Mouse (Mus musculus) monocyte, adult 59 days (primary cell): ENCODE measurements around the gene Gtf2b. TPM values are rescaled to one million over a fixed set of nuclear protein-coding genes. Genes with fewer than 3 reads are reported as not detected.

Source experiments
- total RNA-seq, 2 experiments: library from RNA; stranded (reverse); gene quantifications; one replicate each; pipeline ENCODE4 v1.2.4; 2023

Gene Gtf2b
- 10 to 100 TPM; 71.9 to 76.9 TPM for total RNA-seq

DNA sequence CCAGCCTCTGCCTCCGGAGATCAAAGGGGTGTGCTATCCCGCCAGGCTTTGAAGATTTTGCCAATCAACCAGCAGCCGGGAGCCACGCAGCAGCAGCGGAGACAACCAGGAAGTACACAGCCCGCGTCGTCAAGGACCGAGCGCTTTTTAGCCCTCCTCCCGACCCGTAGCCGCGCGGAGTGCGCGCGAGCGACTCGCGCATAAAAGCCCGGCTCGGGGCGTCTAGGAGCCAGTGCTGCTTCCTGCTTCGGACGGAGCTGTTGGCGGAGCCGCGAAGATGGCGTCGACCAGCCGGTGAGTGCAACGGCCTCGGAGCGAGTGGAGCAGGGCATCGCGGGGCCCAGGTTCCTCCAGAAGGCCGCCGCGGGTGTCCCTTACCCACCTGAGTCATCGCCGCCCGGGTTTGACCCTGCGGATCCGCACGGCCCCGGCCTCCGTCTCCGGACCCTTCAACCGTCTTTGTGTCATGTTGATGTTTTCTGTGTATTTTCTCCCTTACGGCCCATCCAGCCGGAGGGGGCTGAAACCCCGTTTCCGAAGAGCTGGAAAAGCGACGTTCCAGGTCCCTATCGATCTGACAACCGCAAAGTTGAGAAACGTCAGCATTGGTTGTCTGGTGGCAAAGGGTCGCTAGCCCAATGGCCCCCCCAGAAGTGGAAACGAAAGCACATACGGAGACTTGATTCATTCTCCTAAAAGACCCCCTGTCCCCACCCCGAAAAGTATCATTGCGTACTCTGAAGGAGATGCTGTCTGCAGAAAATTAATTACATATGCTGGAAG is at the start of gene Gtf2b:
Gene Gtf2b (plus strand): TSS at position 51 of the 783 bp plus-strand sequence.

Other genes with a start within 250 kb of the Gtf2b start
- gene Gbp7, start 234.7 kb upstream of the Gtf2b start, total RNA-seq, result 10 to 100 TPM; 10.9 to 14.5 TPM
- gene Gbp3, start 205.0 kb upstream of the Gtf2b start, total RNA-seq, result 10 to 100 TPM; 29.8 to 31.2 TPM
- gene Gbp2b, start 170.2 kb upstream of the Gtf2b start, total RNA-seq, result 1 to 10 TPM; 1.1 to 1.7 TPM
- gene Gbp2, start 144.4 kb upstream of the Gtf2b start, total RNA-seq, result 10 to 100 TPM; 21.7 to 24.8 TPM
- gene Kyat3, start 64.0 kb upstream of the Gtf2b start, total RNA-seq, result 1 to 10 TPM; 5.5 to 6.8 TPM
- 10 to 100 TPM; 47.2 to 49.6 TPM for gene Pkn2, start 117.0 kb downstream of the Gtf2b start, total RNA-seq